Mouse (Mus musculus): ENCODE data around the gene Slc5a11.

GRCm38 (mm10) chr7:123300258-123300657, 85.7 kb downstream of the Slc5a11 start:
- TF ChIP-seq ZNF384 (IDR thresholded peaks at IDR 0.05; ENCODE audit: low read depth, low read length) (no peak), ZC3H11A (IDR thresholded peaks at IDR 0.05; ENCODE audit: borderline replicate concordance, low read depth, low read length) (no peak), HCFC1 (IDR thresholded peaks at IDR 0.05; ENCODE audit: borderline replicate concordance, insufficient read depth, low read length) (no peak)
